Mouse (Mus musculus) stomach, postnatal 0 days (tissue): Measurements from ENCODE around the gene Tshz2. TPM values are rescaled to one million over a fixed set of nuclear protein-coding genes. Genes with fewer than 3 reads are reported as not detected.

Source experiments
- ATAC-seq: fragments of 200-750 bp; cut with Nextera tagmentation; 2 replicates; pipeline ENCODE4 v1.8.0; 2017; ENCODE audit not compliant: low FRiP score, low TSS enrichment
- DNase-seq: peaks from one replicate; pipeline ENCODE4 v3.0.0-alpha.2; 2016; ENCODE audit warnings: low spot score
- H3K27ac ChIP-seq: fragments of 300-500 bp; sonication (generic); replicated peaks from 2 replicates; pipeline ENCODE4 v1.5.1; 2014; ENCODE audit warnings: mild to moderate bottlenecking, control low read depth
- H3K27me3 ChIP-seq: fragments of 300-500 bp; sonication (generic); 2 replicates; pipeline ENCODE4 v1.6.1; 2014; ENCODE audit warnings: low read length; ENCODE audit not compliant: control insufficient read depth, insufficient read depth
- H3K36me3 ChIP-seq: fragments of 300-500 bp; sonication (generic); 2 replicates; pipeline ENCODE4 v1.6.1; 2014; ENCODE audit warnings: low read length, mixed read lengths; ENCODE audit not compliant: control insufficient read depth, insufficient read depth
- H3K4me1 ChIP-seq: fragments of 300-500 bp; sonication (generic); replicated peaks from 2 replicates; pipeline ENCODE4 v1.6.1; 2014; ENCODE audit warnings: antibody characterized with exemption; ENCODE audit not compliant: control insufficient read depth, insufficient read depth
- H3K4me2 ChIP-seq: fragments of 300-500 bp; sonication (generic); replicated peaks from 2 replicates; pipeline ENCODE4 v1.6.1; 2014; ENCODE audit warnings: low read depth, mild to moderate bottlenecking, control low read depth, moderate library complexity
- H3K4me3 ChIP-seq: fragments of 300-500 bp; sonication (generic); 2 replicates; pipeline ENCODE4 v1.5.1; 2014; ENCODE audit warnings: low read depth, low read length, control low read depth
- H3K9ac ChIP-seq: fragments of 300-500 bp; sonication (generic); 2 replicates; pipeline ENCODE4 v1.6.1; 2014; ENCODE audit warnings: mild to moderate bottlenecking, low read length, control low read depth, mixed read lengths
- H3K9me3 ChIP-seq: fragments of 300-500 bp; sonication (generic); 2 replicates; pipeline ENCODE4 v1.6.1; 2016; ENCODE audit warnings: low read length; ENCODE audit not compliant: control insufficient read depth
- CTCF ChIP-seq: IDR thresholded peaks from 2 replicates; pipeline ENCODE4 v1.5.1; 2016; ENCODE audit warnings: antibody characterized with exemption, low read depth, mild to moderate bottlenecking, moderate library complexity
- EP300 ChIP-seq: optimal IDR thresholded peaks from 2 replicates; pipeline ENCODE3; 2016; ENCODE audit warnings: antibody characterized with exemption
- WGBS: fragments of 180-500 bp; shearing (Covaris S2); extraction: QIAGEN DNeasy Blood & Tissue Kit; methylation state at CpG from one replicate; pipeline ENCODE4 v1.1.7; 2014; 5-methylcytosine and 5-hydroxymethylcytosine counted together
- polyA plus RNA-seq: library from polyadenylated mRNA; unstranded; fragments of >200 nt; fragmentation: Nextera tagmentation; extraction: Ambion mirVana; gene quantifications from 2 replicates; pipeline ENCODE4 v1.2.1, GENCODE M21; 2015

The Tshz2 gene
- polyA plus RNA-seq, 1 experiment from 2014 or later, result 6.7 TPM

- H3K27ac ChIP-seq, result 0 out of 2 replicates have a peak overlapping the region, but pooled peaks have one; percentile 13
- no peak; the same call in 1 of the 2 replicates for ATAC-seq
- peaks cover 22% of the 10 kb centered on the region for H3K36me3 ChIP-seq
- no peak overlapping the region for H3K9ac ChIP-seq
- TF ChIP-seq EP300, result no peak
- TF ChIP-seq CTCF, result no peak
- H3K9me3 ChIP-seq, result no peaks in the 10 kb centered on the region
- DNase-seq, result no peak
- 81% methylated on average over 19 of the region's 19 CpGs for WGBS
- no peaks in the 10 kb centered on the region for H3K27me3 ChIP-seq
- no peaks in the 10 kb centered on the region for H3K4me1 ChIP-seq
- no peak overlapping the region for H3K4me3 ChIP-seq
- no peak overlapping the region for H3K4me2 ChIP-seq
Observed at GRCm38 (mm10) chr2:170120139-170121027, 487.6 kb downstream of the Tshz2 start.

Other genes with a start within 250 kb of the Tshz2 start
- not detected in 2 replicates for gene Gm11011, start 45.3 kb upstream of the Tshz2 start, polyA plus RNA-seq